Mouse (Mus musculus) right cerebral cortex, adult 2 months (tissue): ENCODE data around the gene Gm13199.

Experiments
- DNase-seq, 2 experiments: peaks; one replicate each; pipeline ENCODE4 v3.0.0; 2021 to 2022; ENCODE audit warnings: low spot score in 2 of 2

Gene Gm13199

DNA sequence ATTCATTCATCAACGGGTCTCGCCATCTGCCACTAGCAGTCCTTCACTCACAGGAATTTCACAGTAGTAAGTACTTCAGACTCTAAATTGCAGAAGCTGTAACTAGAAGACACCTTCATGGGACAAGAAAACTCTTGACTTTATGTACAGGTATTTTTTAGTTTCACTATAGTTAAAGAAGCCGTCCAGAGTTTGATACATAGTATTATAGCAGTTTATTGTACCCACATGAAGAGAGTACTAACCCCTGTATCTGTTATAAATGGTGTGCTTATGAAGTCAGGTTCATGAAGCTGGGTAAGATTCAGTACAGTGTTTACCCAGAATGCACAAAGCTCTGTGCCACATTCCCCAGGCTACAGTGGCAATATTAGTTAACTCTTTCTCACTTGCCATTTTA is at the start of gene Gm13199:
Gene Gm13199, minus strand, starts transcription at position 101 of the 400 bp plus-strand sequence.
- no peak for DNase-seq

- peak in 1 of 2 experiments; percentile 23 for DNase-seq
Measured at GRCm38 (mm10) chr2:5911282-5911965, 48.7 kb upstream of the Gm13199 start.

DNA sequence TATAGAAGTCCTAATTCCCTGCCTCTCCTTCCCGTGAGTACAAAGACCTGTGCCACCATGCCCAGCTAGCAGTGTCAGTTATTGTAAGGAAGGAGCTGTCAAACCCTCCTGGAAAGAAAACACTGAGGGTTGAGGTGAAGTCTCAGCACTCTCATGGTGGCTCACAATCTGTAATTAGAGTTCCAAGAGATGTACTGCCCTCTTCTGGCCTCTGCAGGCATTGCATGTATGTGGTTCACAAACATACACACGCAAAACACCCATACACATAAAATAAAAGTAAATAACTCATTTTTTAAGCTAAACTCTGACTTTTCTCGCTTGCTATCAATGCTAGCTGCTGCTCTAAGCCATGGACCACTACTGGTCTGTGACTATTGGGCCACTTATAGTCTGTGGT is 43.9 kb upstream of the Gm13199 start:
- peak in 1 of 2 experiments; percentile 22 for DNase-seq

DNA sequence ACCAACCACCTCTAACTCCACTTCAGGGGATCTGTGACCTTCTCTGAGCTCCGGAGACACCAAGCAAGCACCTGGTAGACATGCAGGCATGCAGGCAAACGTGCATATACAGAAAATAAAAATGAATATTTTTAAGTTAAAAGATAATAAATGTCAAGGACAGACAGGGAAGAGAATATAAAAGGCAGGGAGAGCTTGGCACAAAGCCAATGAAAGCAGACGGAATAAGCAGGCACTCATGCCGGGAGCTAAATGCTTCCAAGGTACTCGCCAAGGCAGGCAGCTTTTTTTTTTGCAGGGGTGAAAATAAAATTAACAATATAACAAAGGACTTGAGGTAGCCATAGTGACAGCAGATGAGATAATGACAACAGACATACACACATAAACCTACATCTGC is 43.4 kb upstream of the Gm13199 start:
- peak; percentile 35 to 54 for DNase-seq

GRCm38 (mm10) chr2:5900145-5900544 is 37.4 kb upstream of the Gm13199 start:
- DNase-seq = no peak

DNA sequence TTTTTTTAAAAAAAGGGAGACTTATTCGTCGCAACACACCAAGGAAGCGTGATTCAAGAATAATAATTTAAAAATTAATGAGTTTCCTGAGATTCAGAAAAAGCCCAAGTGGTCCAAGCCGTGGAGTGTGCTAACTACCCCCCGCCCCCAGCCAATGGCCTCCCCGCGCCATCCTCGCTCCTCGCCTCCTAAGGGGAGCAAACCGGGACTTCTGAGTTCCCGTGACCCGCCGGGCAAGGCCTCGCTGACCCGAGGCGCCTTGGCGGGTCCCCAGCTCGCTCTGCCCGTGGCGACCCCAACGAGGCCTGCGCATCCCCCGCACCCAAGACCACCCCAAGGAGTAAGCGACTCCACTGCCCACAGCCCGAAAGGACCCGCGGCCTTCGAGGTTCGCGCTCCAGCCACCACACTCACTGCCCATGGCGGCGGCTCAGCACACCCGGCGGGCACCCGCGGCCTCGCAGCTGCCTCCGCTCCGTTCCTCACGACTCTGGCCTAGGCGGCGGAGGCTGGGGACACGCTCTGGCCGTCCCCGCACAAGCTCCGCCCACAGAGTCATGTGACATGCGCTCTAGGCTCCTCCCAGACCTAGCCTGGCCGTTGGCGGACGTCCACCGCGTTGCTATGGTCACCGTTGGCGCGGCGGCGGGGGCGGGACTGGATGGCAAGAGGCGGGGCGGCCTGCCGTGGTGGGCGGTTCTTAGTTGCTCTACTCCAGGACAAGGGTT is 32.3 kb upstream of the Gm13199 start, which contains the start of gene Sec61a2:
Gene Sec61a2, minus strand, starts transcription at position 590 of the 728 bp plus-strand sequence.
- peak; percentile 99 to 100 for DNase-seq

DNA sequence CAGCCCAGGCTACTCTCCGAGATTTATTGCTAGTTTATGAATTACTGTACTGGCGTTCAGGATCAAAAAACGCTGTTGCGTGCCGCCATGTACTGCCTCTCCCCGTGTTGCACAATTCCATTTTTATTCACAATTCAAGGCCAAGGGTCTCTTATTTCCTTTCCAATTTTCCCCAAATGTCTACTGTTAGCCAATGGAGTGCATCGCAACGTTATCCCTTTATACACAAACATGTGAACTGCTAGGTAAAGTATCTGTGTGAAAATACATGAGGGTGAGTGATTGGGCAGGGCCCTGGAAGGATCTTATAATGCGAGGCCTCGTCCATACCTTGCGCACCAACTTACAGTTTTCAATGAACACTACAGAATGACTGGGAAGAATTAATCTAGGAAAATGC is 31.6 kb upstream of the Gm13199 start:
- no peak for DNase-seq

DNA sequence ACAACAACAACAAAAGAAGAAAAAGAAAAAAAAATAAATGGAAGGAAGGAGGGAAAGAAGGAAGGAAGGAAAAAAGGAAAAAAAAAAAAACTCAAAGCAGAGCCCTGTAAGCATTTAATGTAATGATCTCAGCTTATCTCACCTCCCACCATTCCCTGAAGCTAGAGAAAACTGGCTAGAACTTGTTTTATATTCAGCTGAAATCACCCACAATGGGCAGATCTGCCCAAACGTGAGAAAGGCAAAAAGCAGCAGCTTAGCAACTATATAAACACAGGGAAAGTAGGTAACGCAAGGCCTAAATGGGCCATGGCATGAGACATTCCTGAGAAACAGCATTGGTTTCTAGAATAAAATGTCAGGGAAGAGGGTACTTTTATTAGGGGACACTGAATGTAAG is 26.7 kb upstream of the Gm13199 start:
- peak in 1 of 2 experiments; percentile 44 for DNase-seq

DNA sequence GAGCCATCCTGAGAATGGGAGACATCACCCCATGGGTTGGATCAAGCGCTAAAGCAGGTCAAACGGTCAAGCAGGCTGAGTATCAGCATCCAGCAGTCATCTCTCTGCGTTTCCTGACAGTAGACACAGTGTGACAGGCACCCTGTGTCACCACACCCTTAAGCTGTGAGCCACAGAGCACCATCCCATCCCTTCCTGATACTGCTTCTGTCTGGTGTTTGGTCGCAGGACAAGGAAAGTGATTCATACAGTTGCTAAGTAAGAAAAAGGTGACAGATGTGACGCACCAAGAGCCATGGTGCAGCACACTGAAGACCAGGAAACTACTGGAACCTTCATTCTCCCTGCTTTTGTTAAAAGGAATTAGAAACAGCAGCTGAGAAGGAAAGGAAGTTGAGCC is 26.1 kb upstream of the Gm13199 start:
- DNase-seq = no peak

DNA sequence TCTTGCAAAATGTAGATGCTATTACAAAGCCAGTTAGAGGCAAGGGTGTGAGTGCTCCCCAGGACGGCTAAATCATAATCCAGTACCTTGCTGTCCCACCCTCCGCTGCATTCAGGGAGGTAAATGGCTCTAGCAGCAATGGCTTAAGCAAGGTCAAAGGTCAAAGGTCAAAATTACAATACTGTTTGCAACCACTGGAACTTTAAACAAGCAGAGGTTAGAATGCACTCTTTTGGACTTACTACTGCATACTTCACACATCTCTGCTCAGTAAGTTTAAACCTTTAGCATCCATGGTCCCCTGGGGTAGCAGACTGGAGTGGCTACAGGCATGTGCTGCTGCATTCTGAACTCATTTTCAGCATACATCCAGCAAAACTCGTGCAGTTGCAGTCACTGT is 14.7 kb upstream of the Gm13199 start:
- DNase-seq = no peak

- no peak for DNase-seq
Measured at GRCm38 (mm10) chr2:5869746-5870145, 7.0 kb upstream of the Gm13199 start.

DNA sequence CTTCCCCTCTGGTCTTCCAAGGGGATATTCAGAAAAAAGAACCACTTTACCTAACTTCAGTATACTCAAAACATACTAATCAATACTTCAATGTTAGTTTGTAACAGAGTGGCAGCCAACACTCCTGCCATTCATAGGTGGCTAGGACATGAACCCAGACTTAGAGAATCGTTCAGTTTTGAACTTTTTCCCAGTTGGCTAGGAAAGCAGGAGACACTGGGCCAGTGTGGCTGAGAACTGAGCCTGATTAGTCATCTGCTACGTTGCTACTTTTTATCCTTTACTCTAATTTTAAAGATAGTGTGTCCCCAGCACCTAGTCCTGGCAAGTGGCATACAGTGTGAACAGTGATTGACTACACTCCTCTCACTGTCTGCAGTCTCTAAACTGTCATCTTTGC is 4.9 kb upstream of the Gm13199 start:
- no peak for DNase-seq

DNA sequence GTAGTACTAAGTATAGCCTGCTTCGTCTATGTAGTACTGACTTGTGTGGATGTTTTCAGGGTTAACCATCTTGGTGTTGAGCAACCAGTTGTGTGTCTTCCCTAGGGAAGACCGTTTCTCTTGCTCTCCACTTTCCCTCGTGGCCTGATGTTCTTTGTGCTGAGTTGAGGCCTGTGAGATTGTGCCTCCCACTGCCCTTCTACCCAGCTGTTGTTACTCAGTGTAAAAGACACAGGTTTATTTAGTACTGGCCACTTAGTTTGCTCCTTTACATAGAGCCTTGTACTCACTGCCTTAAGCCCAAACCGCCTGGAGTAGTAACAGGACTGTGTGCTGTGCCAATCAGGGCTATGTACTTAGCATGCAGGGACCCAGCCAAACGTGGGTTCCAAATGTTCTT is 10.9 kb downstream of the Gm13199 start:
- no peak for DNase-seq

- DNase-seq = no peak
Measured at GRCm38 (mm10) chr2:5851116-5851515, 11.6 kb downstream of the Gm13199 start.

DNA sequence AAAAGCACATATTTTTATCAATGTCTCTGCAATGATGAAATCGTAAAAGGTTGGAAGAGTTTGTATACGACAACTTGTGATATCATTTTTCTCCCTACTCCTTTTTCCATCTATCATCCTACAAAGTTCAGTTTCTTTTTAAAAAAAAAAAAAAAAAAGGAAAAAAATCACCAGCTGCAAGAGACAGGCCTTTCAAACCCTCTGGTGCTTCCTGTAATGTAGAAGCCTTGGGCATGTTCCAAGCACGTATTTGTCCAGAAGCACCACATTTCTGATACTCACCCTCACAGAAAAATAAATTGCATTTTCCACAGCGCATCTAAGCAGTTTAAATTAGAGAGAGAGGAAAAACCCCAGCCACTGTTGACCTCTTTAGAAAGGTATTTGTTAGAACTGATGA is 16.9 kb downstream of the Gm13199 start:
- DNase-seq = no peak

DNA sequence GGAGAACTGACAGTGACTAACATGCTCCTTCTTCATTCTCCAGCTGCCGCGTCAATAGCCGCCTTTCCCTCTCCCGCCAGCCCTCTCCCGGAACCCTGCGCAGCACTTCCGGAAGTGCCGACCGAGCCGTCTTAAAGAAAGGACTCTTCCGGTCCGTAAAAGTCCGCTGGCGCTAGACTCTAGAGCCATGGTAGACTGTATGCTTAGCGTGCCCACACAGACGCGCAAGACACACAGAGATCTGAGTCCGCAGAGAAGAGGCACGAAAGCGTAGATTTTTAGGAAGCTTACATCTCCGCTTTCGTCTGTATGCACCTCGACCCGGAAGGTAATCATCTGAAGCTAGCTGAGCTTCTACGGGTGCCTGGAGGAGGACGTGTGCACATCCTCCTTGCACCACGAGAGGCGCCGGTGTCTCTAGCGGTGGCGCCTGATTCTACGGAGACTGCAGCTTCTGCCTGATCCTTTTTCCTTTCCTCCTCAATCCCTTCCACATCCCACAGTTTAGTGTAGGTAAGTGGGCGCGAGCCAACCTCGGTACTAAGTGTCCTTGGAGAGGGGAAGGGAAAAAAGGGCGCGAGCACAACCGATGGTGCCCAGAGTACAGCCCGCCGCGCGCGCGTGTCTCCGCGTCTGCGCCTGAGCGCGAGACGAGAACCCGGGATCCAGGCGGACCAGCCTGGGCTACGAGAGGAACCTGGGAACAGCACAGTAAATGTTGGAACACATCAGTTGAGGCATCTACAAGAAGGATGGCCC is 17.7 kb downstream of the Gm13199 start, which contains the start of the genes Nudt5 and Cdc123:
Gene Nudt5, plus strand, starts transcription at position 147 of the 759 bp plus-strand sequence.
Gene Cdc123, minus strand, starts transcription at position 292 of the 759 bp plus-strand sequence.
- peak; percentile 92 to 95 for DNase-seq

DNA sequence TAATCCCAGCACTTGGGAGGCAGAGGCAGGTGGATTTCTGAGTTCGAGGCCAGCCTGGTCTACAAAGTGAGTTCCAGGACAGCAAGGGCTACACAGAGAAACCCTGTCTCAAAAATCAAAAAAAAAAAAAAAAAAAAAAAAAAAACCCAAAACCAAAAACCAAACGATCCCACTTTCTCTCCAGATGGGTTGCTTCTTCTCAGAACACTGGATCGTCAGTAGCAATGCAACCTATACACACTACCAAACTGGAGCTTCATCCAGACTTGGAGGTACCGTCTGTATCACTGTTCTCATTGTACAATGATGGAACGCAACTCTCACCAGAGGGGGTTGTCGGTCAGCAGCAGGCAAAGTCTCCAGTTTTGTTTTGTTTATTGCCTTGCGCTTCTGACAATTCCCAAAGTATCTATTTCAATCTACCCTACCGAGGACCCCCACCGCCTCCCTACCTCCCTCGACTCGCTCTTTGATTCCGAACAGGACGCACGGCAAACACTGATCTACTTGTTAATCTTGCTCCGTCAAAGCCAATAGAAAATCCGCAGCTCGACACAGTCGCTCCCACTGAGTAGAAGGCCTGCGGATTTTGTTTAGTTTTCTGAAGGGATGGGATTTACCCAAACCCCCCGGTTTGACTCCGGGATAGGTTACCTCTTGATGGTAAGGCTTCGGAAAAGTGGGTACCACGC is 18.4 kb downstream of the Gm13199 start:
- no peak for DNase-seq

DNA sequence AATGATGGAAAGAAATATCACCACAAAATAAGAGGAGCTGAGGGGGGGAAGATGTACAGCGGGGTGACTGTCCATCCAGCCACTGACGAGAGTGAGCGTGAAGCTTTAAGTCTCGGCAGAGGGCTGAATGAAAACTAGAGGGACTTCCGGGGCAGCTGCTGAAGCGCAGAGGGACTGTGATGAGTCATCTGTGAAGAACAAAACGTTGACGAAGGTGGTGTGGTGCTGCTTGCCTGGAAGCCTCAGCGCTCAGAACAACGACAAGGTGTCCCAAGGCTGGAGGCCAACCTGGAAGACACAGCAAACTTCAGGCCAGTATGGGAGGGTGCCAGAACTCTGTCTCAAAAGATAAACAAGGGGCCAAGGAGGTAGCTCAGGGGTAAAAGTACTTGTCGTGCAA is 21.9 kb downstream of the Gm13199 start:
- no peak for DNase-seq

GRCm38 (mm10) chr2:5825265-5825913 is 37.3 kb downstream of the Gm13199 start:
- DNase-seq = no peak

DNA sequence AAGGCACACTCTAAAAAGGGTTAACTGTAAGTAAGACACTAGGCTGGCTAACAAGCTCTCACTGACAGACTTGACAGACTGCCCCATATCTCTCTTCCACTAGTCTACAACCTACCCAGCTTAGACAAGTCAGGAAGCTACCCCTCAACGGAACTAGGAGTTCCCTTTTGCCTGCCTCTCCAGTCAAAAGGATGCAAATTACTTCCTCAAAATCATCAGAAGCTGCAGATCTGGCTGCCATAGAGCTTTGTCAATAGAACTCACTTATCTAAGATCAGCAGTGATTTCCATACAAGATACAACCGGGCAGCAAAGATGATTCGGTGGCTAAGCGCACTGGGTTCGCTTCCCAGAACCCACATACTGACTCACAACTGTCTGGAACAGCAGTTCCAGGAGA is 38.0 kb downstream of the Gm13199 start:
- DNase-seq = no peak

GRCm38 (mm10) chr2:5824213-5824612 is 38.5 kb downstream of the Gm13199 start:
- DNase-seq = no peak
